Mouse (Mus musculus): ENCODE data around the gene Gm11037. TPM values are rescaled to one million over a fixed set of nuclear protein-coding genes. Genes with fewer than 3 reads are reported as not detected.

Gene Gm11037
- polyA plus RNA-seq, 1 experiment from 2014 or later, result not detected

- Histone ChIP-seq H3K4me1 (ENCODE audit: control insufficient read depth, insufficient read depth, low read length) (0 out of 2 replicates have a peak, but pooled peaks cover 5% of the 10 kb centered on the region), H3K4me2 (ENCODE audit: low read depth) (no peak overlapping the region), H3K27me3 (ENCODE audit: control insufficient read depth, insufficient read depth, low read length) (no peaks in the 10 kb centered on the region), H3K27ac (ENCODE audit: low read depth, low read length) (no peak overlapping the region), H3K4me3 (ENCODE audit: low read depth, low read length) (no peak overlapping the region), H3K9me3 (ENCODE audit: control insufficient read depth, low read length) (no peaks in the 10 kb centered on the region), H3K9ac (ENCODE audit: low read length) (no peak overlapping the region), H3K36me3 (ENCODE audit: control insufficient read depth, insufficient read depth, low read length) (no peaks in the 10 kb centered on the region)
- 73% methylated on average over 7 of the region's 7 CpGs for WGBS
- DNase-seq (ENCODE audit: low spot score) (no peak), ATAC-seq (ENCODE audit: insufficient read depth, low FRiP score, low TSS enrichment) (no peak)
Observed at GRCm38 (mm10) chr2:131163924-131164323, 30.6 kb downstream of the Gm11037 start.

- Histone ChIP-seq H3K9ac (ENCODE audit: low read length) (no peak overlapping the region), H3K27me3 (ENCODE audit: control insufficient read depth, insufficient read depth, low read length) (peaks cover 8% of the 10 kb centered on the region), H3K4me1 (ENCODE audit: control insufficient read depth, insufficient read depth, low read length) (0 out of 2 replicates have a peak, but pooled peaks cover 2% of the 10 kb centered on the region), H3K4me2 (ENCODE audit: low read depth) (no peak overlapping the region), H3K27ac (ENCODE audit: low read depth, low read length) (no peak overlapping the region), H3K4me3 (ENCODE audit: low read depth, low read length) (no peak overlapping the region), H3K9me3 (ENCODE audit: control insufficient read depth, low read length) (no peaks in the 10 kb centered on the region), H3K36me3 (ENCODE audit: control insufficient read depth, insufficient read depth, low read length) (no peaks in the 10 kb centered on the region)
- ATAC-seq (ENCODE audit: insufficient read depth, low FRiP score, low TSS enrichment), result no peak
- DNase-seq (ENCODE audit: low spot score), result no peak
- 86% methylated on average over 2 of the region's 2 CpGs for WGBS
Observed at GRCm38 (mm10) chr2:131166172-131166571, 32.9 kb downstream of the Gm11037 start.

GRCm38 (mm10) chr2:131167984-131168383 lies 34.7 kb downstream of the Gm11037 start:
- Histone ChIP-seq H3K9ac (ENCODE audit: low read length) (no peak overlapping the region), H3K4me3 (ENCODE audit: low read depth, low read length) (no peak overlapping the region), H3K36me3 (ENCODE audit: control insufficient read depth, insufficient read depth, low read length) (no peaks in the 10 kb centered on the region; the same call in 1 of the 2 replicates), H3K4me2 (ENCODE audit: low read depth) (no peak overlapping the region), H3K27ac (ENCODE audit: low read depth, low read length) (no peak overlapping the region), H3K9me3 (ENCODE audit: control insufficient read depth, low read length) (no peaks in the 10 kb centered on the region), H3K4me1 (ENCODE audit: control insufficient read depth, insufficient read depth, low read length) (0 out of 2 replicates have a peak, but pooled peaks cover 6% of the 10 kb centered on the region), H3K27me3 (ENCODE audit: control insufficient read depth, insufficient read depth, low read length) (peaks cover 22% of the 10 kb centered on the region)
- ATAC-seq (ENCODE audit: insufficient read depth, low FRiP score, low TSS enrichment), result no peak
- WGBS, result 85% methylated on average over 6 of the region's 6 CpGs
- no peak for DNase-seq (ENCODE audit: low spot score)

- H3K27me3 ChIP-seq (ENCODE audit: control insufficient read depth, insufficient read depth, low read length), result peaks cover 32% of the 10 kb centered on the region
- H3K36me3 ChIP-seq (ENCODE audit: control insufficient read depth, insufficient read depth, low read length), result no peaks in the 10 kb centered on the region; the same call in 1 of the 2 replicates
- ATAC-seq (ENCODE audit: insufficient read depth, low FRiP score, low TSS enrichment) (no peak), DNase-seq (ENCODE audit: low spot score) (no peak)
- H3K27ac ChIP-seq (ENCODE audit: low read depth, low read length), result no peak overlapping the region
- no peak overlapping the region for H3K4me3 ChIP-seq (ENCODE audit: low read depth, low read length)
- H3K4me1 ChIP-seq (ENCODE audit: control insufficient read depth, insufficient read depth, low read length), result 0 out of 2 replicates have a peak, but pooled peaks cover 6% of the 10 kb centered on the region
- no peak overlapping the region for H3K9ac ChIP-seq (ENCODE audit: low read length)
- no peak overlapping the region for H3K4me2 ChIP-seq (ENCODE audit: low read depth)
- 71% methylated on average over 1 of the region's 1 CpGs for WGBS
- no peaks in the 10 kb centered on the region for H3K9me3 ChIP-seq (ENCODE audit: control insufficient read depth, low read length)
Observed at GRCm38 (mm10) chr2:131168914-131169313, 35.6 kb downstream of the Gm11037 start.

DNA sequence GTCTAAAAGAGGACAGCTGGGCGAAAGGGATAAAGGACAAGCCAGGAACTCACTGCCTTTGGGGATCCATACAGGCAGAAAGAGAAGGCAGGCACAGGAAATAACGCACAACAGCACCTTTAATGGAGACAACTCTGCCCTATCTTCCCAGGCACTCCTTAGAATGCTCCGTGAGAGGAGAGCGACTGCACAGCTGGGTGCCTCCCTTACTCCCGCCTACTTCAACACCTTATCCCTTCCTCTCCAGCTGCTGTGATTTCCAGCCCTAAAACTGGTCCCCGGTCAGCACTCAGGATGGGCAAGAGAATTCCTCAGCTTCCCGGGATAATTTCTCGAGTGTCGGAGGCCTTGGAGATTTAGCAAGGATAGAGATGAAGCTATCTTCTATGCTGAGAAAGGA lies 37.6 kb downstream of the Gm11037 start:
- no peaks in the 10 kb centered on the region for H3K9me3 ChIP-seq (ENCODE audit: control insufficient read depth, low read length)
- no peaks in the 10 kb centered on the region; the same call in 1 of the 2 replicates for H3K36me3 ChIP-seq (ENCODE audit: control insufficient read depth, insufficient read depth, low read length)
- H3K4me3 ChIP-seq (ENCODE audit: low read depth, low read length), result no peak overlapping the region
- H3K4me2 ChIP-seq (ENCODE audit: low read depth), result no peak overlapping the region
- peaks cover 10% of the 10 kb centered on the region for H3K4me1 ChIP-seq (ENCODE audit: control insufficient read depth, insufficient read depth, low read length)
- ATAC-seq (ENCODE audit: insufficient read depth, low FRiP score, low TSS enrichment) (no peak), DNase-seq (ENCODE audit: low spot score) (no peak)
- H3K27ac ChIP-seq (ENCODE audit: low read depth, low read length), result no peak overlapping the region
- 7% methylated on average over 9 of the region's 9 CpGs for WGBS
- H3K9ac ChIP-seq (ENCODE audit: low read length), result no peak overlapping the region
- H3K27me3 ChIP-seq (ENCODE audit: control insufficient read depth, insufficient read depth, low read length), result peaks cover 32% of the 10 kb centered on the region

DNA sequence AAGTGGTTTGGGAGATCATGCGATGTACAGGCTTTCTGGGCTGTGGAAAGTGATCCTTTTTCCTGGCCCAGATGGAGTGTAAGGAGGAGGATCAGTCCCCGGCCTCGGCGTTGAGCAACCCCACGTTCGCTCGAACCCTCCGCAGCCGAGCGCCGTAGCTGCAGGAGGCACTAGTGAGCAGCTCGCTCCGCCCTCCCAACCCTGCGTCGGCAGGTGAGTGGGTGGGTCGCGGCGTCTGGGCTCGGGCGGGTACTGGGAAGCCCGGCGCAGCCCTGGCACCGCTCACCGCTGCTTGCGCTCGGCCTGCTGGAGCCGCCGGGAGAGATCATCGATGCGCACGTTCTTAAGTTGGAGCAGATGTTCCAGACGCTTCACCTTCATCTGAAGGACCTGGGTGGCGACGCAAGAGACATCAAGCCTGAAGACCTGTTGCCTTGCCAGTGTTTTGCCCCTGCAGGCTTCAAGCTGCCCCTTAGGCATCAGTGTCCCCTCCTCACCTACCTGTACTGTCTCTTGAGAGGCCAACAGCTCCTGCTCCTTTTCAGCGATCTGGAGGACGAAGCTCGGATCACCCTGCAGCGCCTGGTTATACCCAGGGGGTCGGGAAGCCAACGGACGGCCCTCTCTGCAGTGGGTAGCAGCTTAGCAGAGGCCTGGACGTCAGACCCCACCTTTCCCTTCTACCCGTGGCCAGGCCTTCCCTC lies 38.3 kb downstream of the Gm11037 start:
- DNase-seq (ENCODE audit: low spot score) (no peak), ATAC-seq (ENCODE audit: insufficient read depth, low FRiP score, low TSS enrichment) (no peak)
- H3K27me3 ChIP-seq (ENCODE audit: control insufficient read depth, insufficient read depth, low read length), result peaks cover 32% of the 10 kb centered on the region
- no peak overlapping the region for H3K9ac ChIP-seq (ENCODE audit: low read length)
- peaks cover 12% of the 10 kb centered on the region for H3K4me1 ChIP-seq (ENCODE audit: control insufficient read depth, insufficient read depth, low read length)
- peak overlapping the region; percentile 26; the same call in 1 of the 2 replicates for H3K4me2 ChIP-seq (ENCODE audit: low read depth)
- H3K4me3 ChIP-seq (ENCODE audit: low read depth, low read length), result 0 out of 2 replicates have a peak overlapping the region, but pooled peaks have one; percentile 10
- H3K9me3 ChIP-seq (ENCODE audit: control insufficient read depth, low read length), result no peaks in the 10 kb centered on the region
- no peaks in the 10 kb centered on the region; the same call in 1 of the 2 replicates for H3K36me3 ChIP-seq (ENCODE audit: control insufficient read depth, insufficient read depth, low read length)
- H3K27ac ChIP-seq (ENCODE audit: low read depth, low read length), result no peak overlapping the region
- WGBS, result 3% methylated on average over 43 of the region's 43 CpGs

DNA sequence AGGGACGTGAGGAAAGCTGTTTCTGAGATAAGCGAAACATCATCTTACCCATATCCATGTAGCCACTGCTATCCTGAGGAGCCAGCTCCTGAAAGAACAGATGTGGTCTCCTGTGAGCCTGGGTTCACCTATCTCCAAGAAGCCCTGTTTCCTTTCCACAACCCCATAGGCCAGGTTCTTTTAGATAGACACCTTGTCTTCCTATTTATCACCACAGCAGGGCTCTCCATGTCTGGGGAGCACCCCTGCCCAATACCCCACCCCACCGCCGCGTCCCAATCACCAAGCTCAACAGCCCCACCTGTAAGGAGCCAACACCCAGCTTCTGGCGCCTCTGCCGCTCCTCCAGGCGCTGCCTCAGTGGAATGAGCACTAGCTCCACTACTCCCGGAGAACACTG lies 39.0 kb downstream of the Gm11037 start:
- no peak for DNase-seq (ENCODE audit: low spot score)

DNA sequence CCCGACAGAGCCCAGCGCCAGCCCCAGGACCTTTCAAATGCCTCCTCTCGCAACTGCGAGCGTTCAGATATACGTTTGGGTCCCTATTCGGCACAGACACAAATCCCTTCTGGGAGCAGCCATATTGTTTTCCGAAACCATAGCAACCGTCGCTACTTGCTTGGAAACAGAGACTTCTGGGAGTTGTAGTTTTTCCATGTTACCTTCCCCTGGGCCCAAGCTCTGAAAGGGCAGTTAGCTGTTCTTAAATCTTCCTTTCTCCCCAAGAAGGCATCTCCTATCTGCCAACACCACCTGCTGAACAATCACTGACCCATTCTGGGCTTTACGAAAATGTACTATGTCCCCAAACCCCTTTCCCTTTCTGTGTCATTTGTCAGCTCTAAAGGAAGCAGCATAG lies 41.4 kb downstream of the Gm11037 start:
- 6% methylated on average over 11 of the region's 11 CpGs for WGBS
- no peak overlapping the region for H3K9ac ChIP-seq (ENCODE audit: low read length)
- H3K36me3 ChIP-seq (ENCODE audit: control insufficient read depth, insufficient read depth, low read length), result peaks cover 2% of the 10 kb centered on the region
- H3K4me3 ChIP-seq (ENCODE audit: low read depth, low read length), result peak overlapping the region; percentile 31
- H3K9me3 ChIP-seq (ENCODE audit: control insufficient read depth, low read length), result no peaks in the 10 kb centered on the region
- DNase-seq (ENCODE audit: low spot score) (peak; percentile 67), ATAC-seq (ENCODE audit: insufficient read depth, low FRiP score, low TSS enrichment) (peak; percentile 54)
- peaks cover 32% of the 10 kb centered on the region for H3K27me3 ChIP-seq (ENCODE audit: control insufficient read depth, insufficient read depth, low read length)
- H3K27ac ChIP-seq (ENCODE audit: low read depth, low read length), result no peak overlapping the region
- peak overlapping the region; percentile 74 for H3K4me2 ChIP-seq (ENCODE audit: low read depth)
- H3K4me1 ChIP-seq (ENCODE audit: control insufficient read depth, insufficient read depth, low read length), result peaks cover 36% of the 10 kb centered on the region

More for the DNA sequence above, 39.0 kb downstream of the Gm11037 start:
- Histone ChIP-seq H3K4me2 (ENCODE audit: low read depth) (no peak overlapping the region), H3K4me3 (ENCODE audit: low read depth, low read length) (no peak overlapping the region), H3K9me3 (ENCODE audit: control insufficient read depth, low read length) (no peaks in the 10 kb centered on the region), H3K27me3 (ENCODE audit: control insufficient read depth, insufficient read depth, low read length) (peaks cover 32% of the 10 kb centered on the region), H3K27ac (ENCODE audit: low read depth, low read length) (no peak overlapping the region), H3K9ac (ENCODE audit: low read length) (no peak overlapping the region), H3K36me3 (ENCODE audit: control insufficient read depth, insufficient read depth, low read length) (no peaks in the 10 kb centered on the region; the same call in 1 of the 2 replicates), H3K4me1 (ENCODE audit: control insufficient read depth, insufficient read depth, low read length) (peaks cover 19% of the 10 kb centered on the region)
- WGBS, result 37% methylated on average over 9 of the region's 9 CpGs
- ATAC-seq (ENCODE audit: insufficient read depth, low FRiP score, low TSS enrichment), result no peak
